Mouse (Mus musculus): ENCODE results near the gene Fam102a.

Fam102a gene

GRCm38 (mm10) chr2:32514335-32514734, 20.8 kb upstream of the Fam102a start:
- DNase-seq (ENCODE audit: low spot score): peak; percentile 55

- DNase-seq (ENCODE audit: low spot score): no peak
Observed at GRCm38 (mm10) chr2:32517233-32517867, 17.8 kb upstream of the Fam102a start.

GRCm38 (mm10) chr2:32520034-32520990, 14.8 kb upstream of the Fam102a start:
- no peak for DNase-seq (ENCODE audit: low spot score)

- no peak for DNase-seq (ENCODE audit: low spot score)
Observed at GRCm38 (mm10) chr2:32524536-32525031, 10.5 kb upstream of the Fam102a start.

- no peak for DNase-seq (ENCODE audit: low spot score)
Observed at GRCm38 (mm10) chr2:32525816-32526215, 9.3 kb upstream of the Fam102a start.

- DNase-seq (ENCODE audit: low spot score): no peak
Observed at GRCm38 (mm10) chr2:32527468-32527966, 7.6 kb upstream of the Fam102a start.

GRCm38 (mm10) chr2:32528326-32528725, 6.8 kb upstream of the Fam102a start:
- DNase-seq (ENCODE audit: low spot score): no peak

GRCm38 (mm10) chr2:32530479-32530878, 4.7 kb upstream of the Fam102a start:
- DNase-seq (ENCODE audit: low spot score): no peak

- no peak for DNase-seq (ENCODE audit: low spot score)
Observed at GRCm38 (mm10) chr2:32533163-32533562, 2.0 kb upstream of the Fam102a start.

GRCm38 (mm10) chr2:32534061-32534732, 935 bp upstream of the Fam102a start:
- DNase-seq (ENCODE audit: low spot score): peak; percentile 88

- DNase-seq (ENCODE audit: low spot score): peak; percentile 52
Observed at GRCm38 (mm10) chr2:32535501-32535991, 414 bp downstream of the Fam102a start.

- DNase-seq (ENCODE audit: low spot score): no peak
Observed at GRCm38 (mm10) chr2:32536086-32536633, 1.0 kb downstream of the Fam102a start.

- peak; percentile 54 for DNase-seq (ENCODE audit: low spot score)
Observed at GRCm38 (mm10) chr2:32536634-32537359, 1.7 kb downstream of the Fam102a start.

- DNase-seq (ENCODE audit: low spot score): peak; percentile 70
Observed at GRCm38 (mm10) chr2:32537360-32537905, 2.3 kb downstream of the Fam102a start.

GRCm38 (mm10) chr2:32537941-32538340, 2.8 kb downstream of the Fam102a start:
- no peak for DNase-seq (ENCODE audit: low spot score)

- DNase-seq (ENCODE audit: low spot score): no peak
Observed at GRCm38 (mm10) chr2:32538461-32538860, 3.3 kb downstream of the Fam102a start.

GRCm38 (mm10) chr2:32539452-32539981, 4.4 kb downstream of the Fam102a start:
- DNase-seq (ENCODE audit: low spot score): no peak

GRCm38 (mm10) chr2:32541333-32541908, 6.3 kb downstream of the Fam102a start:
- DNase-seq (ENCODE audit: low spot score): no peak

GRCm38 (mm10) chr2:32541986-32542573, 6.9 kb downstream of the Fam102a start:
- no peak for DNase-seq (ENCODE audit: low spot score)

GRCm38 (mm10) chr2:32543031-32543449, 7.9 kb downstream of the Fam102a start:
- no peak for DNase-seq (ENCODE audit: low spot score)
